Mouse (Mus musculus): ENCODE measurements at regions not wholly inside any gene's neighbourhood (a gene's known extent, or its start where the extent isn't known, plus 50 kb on each side); places are given as distances from the start of the nearest gene placed in this dataset.

- TF ChIP-seq CTCF (IDR thresholded peaks at IDR 0.05; ENCODE audit: insufficient read depth, low read length) (no peak), POLR2A (IDR thresholded peaks at IDR 0.05; ENCODE audit: borderline replicate concordance, extremely low read depth, low read depth, low read length) (no peak)
- Histone ChIP-seq H3K4me1 (ENCODE audit: control insufficient read depth, insufficient read depth, low read length) (peaks cover 7% of the 10 kb centered on the region), H3K4me3 (replicated peaks; ENCODE audit: extremely low read depth, low read depth, low read length) (no peak overlapping the region)
- DNase-seq, result no peak
- WGBS, result 6% methylated on average over 7 of the region's 7 CpGs
Measured at GRCm38 (mm10) chr8:78023467-78023866, 189.6 kb upstream of the Ttc29 start.

GRCm38 (mm10) chr8:78023936-78024335 lies 189.2 kb upstream of the Ttc29 start:
- DNase-seq, result no peak
- WGBS, result 41% methylated on average over 4 of the region's 4 CpGs
- TF ChIP-seq POLR2A (IDR thresholded peaks at IDR 0.05; ENCODE audit: borderline replicate concordance, extremely low read depth, low read depth, low read length) (no peak), CTCF (IDR thresholded peaks at IDR 0.05; ENCODE audit: insufficient read depth, low read length) (no peak)
- Histone ChIP-seq H3K4me1 (ENCODE audit: control insufficient read depth, insufficient read depth, low read length) (peaks cover 9% of the 10 kb centered on the region), H3K4me3 (replicated peaks; ENCODE audit: extremely low read depth, low read depth, low read length) (no peak overlapping the region)

GRCm38 (mm10) chr8:78024964-78025363 lies 188.1 kb upstream of the Ttc29 start:
- WGBS, result 74% methylated on average over 5 of the region's 5 CpGs
- TF ChIP-seq CTCF (IDR thresholded peaks at IDR 0.05; ENCODE audit: insufficient read depth, low read length), result no peak
- no peak for TF ChIP-seq POLR2A (IDR thresholded peaks at IDR 0.05; ENCODE audit: borderline replicate concordance, extremely low read depth, low read depth, low read length)
- no peak overlapping the region for H3K4me3 ChIP-seq (replicated peaks; ENCODE audit: extremely low read depth, low read depth, low read length)
- H3K4me1 ChIP-seq (ENCODE audit: control insufficient read depth, insufficient read depth, low read length), result peaks cover 10% of the 10 kb centered on the region
- no peak for DNase-seq

GRCm38 (mm10) chr8:78027371-78027770 lies 185.7 kb upstream of the Ttc29 start:
- no peak for TF ChIP-seq CTCF (IDR thresholded peaks at IDR 0.05; ENCODE audit: insufficient read depth, low read length)
- no peak for TF ChIP-seq POLR2A (IDR thresholded peaks at IDR 0.05; ENCODE audit: borderline replicate concordance, extremely low read depth, low read depth, low read length)
- Histone ChIP-seq H3K4me1 (ENCODE audit: control insufficient read depth, insufficient read depth, low read length) (peaks cover 12% of the 10 kb centered on the region), H3K4me3 (replicated peaks; ENCODE audit: extremely low read depth, low read depth, low read length) (no peak overlapping the region)
- DNase-seq, result no peak
- 70% methylated on average over 2 of the region's 2 CpGs for WGBS

- WGBS, result 64% methylated on average over 1 of the region's 1 CpGs
Measured at GRCm38 (mm10) chr8:78028928-78029327, 184.2 kb upstream of the Ttc29 start.

GRCm38 (mm10) chr8:78031811-78032210 lies 181.3 kb upstream of the Ttc29 start:
- TF ChIP-seq CTCF (IDR thresholded peaks at IDR 0.05; ENCODE audit: insufficient read depth, low read length), result no peak
- no peak for TF ChIP-seq POLR2A (IDR thresholded peaks at IDR 0.05; ENCODE audit: borderline replicate concordance, extremely low read depth, low read depth, low read length)
- DNase-seq, result no peak
- WGBS, result 60% methylated on average over 4 of the region's 4 CpGs
- Histone ChIP-seq H3K4me1 (ENCODE audit: control insufficient read depth, insufficient read depth, low read length) (peaks cover 8% of the 10 kb centered on the region), H3K4me3 (replicated peaks; ENCODE audit: extremely low read depth, low read depth, low read length) (no peak overlapping the region)

More at GRCm38 (mm10) chr8:78028928-78029327, 184.2 kb upstream of the Ttc29 start:
- no peak for DNase-seq
- Histone ChIP-seq H3K4me1 (ENCODE audit: control insufficient read depth, insufficient read depth, low read length) (peaks cover 9% of the 10 kb centered on the region), H3K4me3 (replicated peaks; ENCODE audit: extremely low read depth, low read depth, low read length) (no peak overlapping the region)
- TF ChIP-seq CTCF (IDR thresholded peaks at IDR 0.05; ENCODE audit: insufficient read depth, low read length), result no peak
- TF ChIP-seq POLR2A (IDR thresholded peaks at IDR 0.05; ENCODE audit: borderline replicate concordance, extremely low read depth, low read depth, low read length), result no peak

GRCm38 (mm10) chr8:78034687-78035086 lies 178.4 kb upstream of the Ttc29 start:
- DNase-seq, result no peak
- TF ChIP-seq POLR2A (IDR thresholded peaks at IDR 0.05; ENCODE audit: borderline replicate concordance, extremely low read depth, low read depth, low read length) (no peak), CTCF (IDR thresholded peaks at IDR 0.05; ENCODE audit: insufficient read depth, low read length) (no peak)
- 66% methylated on average over 4 of the region's 4 CpGs for WGBS
- H3K4me1 ChIP-seq (ENCODE audit: control insufficient read depth, insufficient read depth, low read length), result peaks cover 2% of the 10 kb centered on the region
- H3K4me3 ChIP-seq (replicated peaks; ENCODE audit: extremely low read depth, low read depth, low read length), result no peak overlapping the region

- H3K4me3 ChIP-seq (replicated peaks; ENCODE audit: extremely low read depth, low read depth, low read length), result no peak overlapping the region
- no peaks in the 10 kb centered on the region; the same call in 1 of the 2 replicates for H3K4me1 ChIP-seq (ENCODE audit: control insufficient read depth, insufficient read depth, low read length)
- DNase-seq, result no peak
- TF ChIP-seq POLR2A (IDR thresholded peaks at IDR 0.05; ENCODE audit: borderline replicate concordance, extremely low read depth, low read depth, low read length), result no peak
- no peak for TF ChIP-seq CTCF (IDR thresholded peaks at IDR 0.05; ENCODE audit: insufficient read depth, low read length)
- 78% methylated on average over 1 of the region's 1 CpGs for WGBS
Measured at GRCm38 (mm10) chr8:78037218-78037617, 175.9 kb upstream of the Ttc29 start.

- Histone ChIP-seq H3K4me3 (replicated peaks; ENCODE audit: extremely low read depth, low read depth, low read length) (no peak overlapping the region), H3K4me1 (ENCODE audit: control insufficient read depth, insufficient read depth, low read length) (no peaks in the 10 kb centered on the region)
- DNase-seq, result no peak
- no peak for TF ChIP-seq CTCF (IDR thresholded peaks at IDR 0.05; ENCODE audit: insufficient read depth, low read length)
- WGBS, result 74% methylated on average over 3 of the region's 3 CpGs
Measured at GRCm38 (mm10) chr8:78046691-78047090, 166.4 kb upstream of the Ttc29 start.

GRCm38 (mm10) chr8:78050768-78051167 lies 162.3 kb upstream of the Ttc29 start:
- 62% methylated on average over 3 of the region's 3 CpGs for WGBS
- no peak for DNase-seq

More at GRCm38 (mm10) chr8:78050768-78051167, 162.3 kb upstream of the Ttc29 start:
- no peaks in the 10 kb centered on the region for H3K4me1 ChIP-seq (ENCODE audit: control insufficient read depth, insufficient read depth, low read length)
- TF ChIP-seq POLR2A (IDR thresholded peaks at IDR 0.05; ENCODE audit: borderline replicate concordance, extremely low read depth, low read depth, low read length), result no peak
- no peak for TF ChIP-seq CTCF (IDR thresholded peaks at IDR 0.05; ENCODE audit: insufficient read depth, low read length)
- H3K4me3 ChIP-seq (replicated peaks; ENCODE audit: extremely low read depth, low read depth, low read length), result no peak overlapping the region

Measured in lung, adult 2 months (tissue).